Mouse (Mus musculus) kidney, postnatal 14 days (tissue): ENCODE data around the gene Arhgap10.
A peak's percentile ranks its signal among the peaks of the same experiment; 100 is the strongest.

ENCODE experiments used
- DNase-seq: peaks from one replicate; pipeline ENCODE4 v3.0.0; 2022; ENCODE audit warnings: mixed read lengths

Arhgap10 gene

DNA sequence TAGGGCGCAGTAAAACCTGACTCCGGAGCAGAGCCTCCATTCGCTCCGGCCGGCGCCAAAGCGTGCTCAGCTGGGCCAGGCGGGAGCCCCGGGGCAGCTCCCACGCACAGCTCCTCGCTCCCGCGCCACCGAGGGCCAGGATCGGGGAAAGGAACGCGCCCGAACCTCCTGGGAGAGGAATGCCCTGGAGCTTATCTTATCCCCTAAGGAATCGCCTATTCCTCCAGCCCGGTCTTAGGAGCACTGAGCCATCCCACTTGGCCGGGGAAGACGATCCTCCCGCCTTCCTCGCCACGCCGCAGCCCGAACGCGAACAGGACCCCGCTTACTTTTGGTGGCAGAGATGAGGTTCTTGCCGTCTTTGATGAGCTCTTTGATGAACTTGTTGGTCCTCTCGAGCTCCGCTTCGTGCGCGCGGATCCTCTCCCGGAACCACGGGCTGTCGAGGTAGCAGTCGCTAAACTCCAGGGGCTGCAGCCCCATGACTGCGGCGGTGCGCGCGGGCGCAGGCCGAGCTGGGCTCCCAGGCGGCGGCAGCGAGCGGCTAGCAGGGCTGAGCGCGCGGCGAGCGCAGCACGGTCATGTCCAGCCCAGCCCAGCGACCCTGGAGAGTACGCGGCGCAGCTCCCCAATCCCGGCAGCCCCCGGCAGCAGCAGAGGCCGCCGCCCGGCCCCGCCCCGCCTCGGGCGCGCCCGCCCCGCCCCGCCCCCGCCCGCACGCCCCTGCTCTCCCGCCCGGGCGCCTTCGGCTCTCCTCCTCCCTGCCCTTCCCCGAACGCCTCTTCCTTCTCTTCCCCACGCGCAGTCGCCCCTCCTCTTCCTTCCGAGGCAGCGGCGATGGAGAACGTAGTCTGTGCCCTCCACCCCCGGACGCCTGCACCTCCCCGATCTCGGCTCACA, at the start of gene Arhgap10:
Gene Arhgap10, minus strand, starts transcription at position 653 of the 900 bp plus-strand sequence.
- peak; percentile 93 for DNase-seq

DNA sequence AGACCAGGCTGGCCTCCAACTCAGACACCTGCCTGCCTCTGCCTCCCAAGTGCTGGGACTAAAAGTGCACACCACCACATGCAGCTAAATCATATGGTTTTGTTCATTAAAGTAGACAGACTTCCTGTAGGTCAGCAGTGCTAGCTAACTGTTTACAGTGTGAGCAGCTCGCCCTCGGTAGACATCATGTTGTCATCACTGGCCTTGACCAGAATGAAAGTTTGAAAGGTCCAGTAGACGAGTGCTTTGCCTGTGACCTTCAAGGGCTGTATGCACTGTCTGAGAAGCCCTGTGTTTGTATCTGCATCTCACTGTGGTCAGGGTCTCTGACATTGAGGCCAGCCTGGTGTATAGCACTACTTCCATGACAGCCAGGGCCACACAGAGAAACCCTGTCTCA, 43.7 kb upstream of the Arhgap10 start:
- DNase-seq, result no peak

DNA sequence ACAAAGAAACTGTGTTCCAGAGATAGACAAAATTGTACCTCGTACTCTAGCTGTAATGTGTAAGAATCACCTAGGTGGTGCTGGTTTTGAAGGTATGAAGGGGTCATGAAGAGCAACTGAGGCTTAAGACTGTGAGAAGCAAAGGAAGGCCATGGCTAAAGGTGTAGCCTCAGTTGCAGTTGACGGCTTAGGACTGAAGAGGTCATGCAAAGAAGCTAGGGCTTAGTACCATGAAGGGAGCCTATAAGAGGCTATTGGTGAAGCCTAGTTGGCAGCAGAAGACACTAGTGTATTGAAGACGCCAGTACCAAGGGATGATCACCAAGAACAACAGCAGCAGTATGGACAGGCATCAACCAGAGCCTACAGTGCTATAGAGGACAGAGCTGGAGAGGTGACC, 34.7 kb upstream of the Arhgap10 start:
- DNase-seq, result no peak

- peak; percentile 59 for DNase-seq
Observed at GRCm38 (mm10) chr8:77549881-77550580, 32.3 kb upstream of the Arhgap10 start.

DNA sequence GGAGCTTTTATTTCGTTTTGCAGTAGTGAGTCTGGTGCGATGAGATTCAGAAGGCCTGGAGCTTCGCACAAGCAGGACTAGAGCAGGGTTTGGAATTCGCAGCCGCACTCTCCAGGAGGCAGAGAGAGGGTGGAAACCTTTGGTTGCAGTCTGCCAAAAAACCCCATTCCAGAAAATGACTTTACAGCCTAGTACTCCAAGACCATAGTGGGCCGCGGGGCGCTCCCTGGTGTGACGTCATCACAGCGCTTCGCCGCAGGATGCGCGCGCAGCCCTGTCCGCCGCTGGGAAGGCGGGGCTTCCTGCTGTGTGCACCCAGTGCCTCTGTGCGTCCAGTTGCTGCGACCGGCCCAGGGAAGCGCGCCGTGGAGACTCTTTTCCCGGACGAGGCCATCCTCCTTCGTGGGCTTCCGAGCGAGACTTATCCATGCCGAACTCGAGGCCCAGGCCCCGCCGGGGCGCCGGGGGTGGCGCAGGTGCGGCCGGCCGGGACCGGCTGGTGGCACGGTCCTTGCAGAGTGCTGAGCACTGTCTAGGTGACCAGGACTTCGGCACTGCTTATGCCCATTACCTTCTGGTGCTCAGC, 31.5 kb upstream of the Arhgap10 start, which contains the start of gene Prmt9:
Gene Prmt9, plus strand, starts transcription at position 277 of the 586 bp plus-strand sequence.
- DNase-seq, result peak; percentile 96

- no peak for DNase-seq
Observed at GRCm38 (mm10) chr8:77545616-77546015, 27.9 kb upstream of the Arhgap10 start.

DNA sequence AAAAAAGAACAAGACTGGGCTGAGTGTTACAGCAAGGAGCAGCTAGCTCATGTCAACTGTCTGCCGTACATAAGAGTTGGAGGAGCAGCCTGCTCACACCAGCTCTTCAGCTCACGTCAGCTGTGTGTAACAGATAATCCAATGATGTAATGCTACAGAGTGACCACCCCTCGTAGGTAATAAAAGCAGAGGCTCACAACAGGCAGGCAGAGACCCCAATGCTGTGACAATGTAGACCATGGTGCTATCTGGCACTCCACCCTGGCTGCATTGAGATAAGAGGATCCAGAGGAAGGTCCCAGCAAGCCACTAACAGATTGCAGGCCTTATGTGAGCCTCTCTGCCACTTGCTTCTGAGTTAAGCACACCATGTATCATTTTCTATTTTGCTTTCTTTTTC, 26.7 kb upstream of the Arhgap10 start:
- no peak for DNase-seq

DNA sequence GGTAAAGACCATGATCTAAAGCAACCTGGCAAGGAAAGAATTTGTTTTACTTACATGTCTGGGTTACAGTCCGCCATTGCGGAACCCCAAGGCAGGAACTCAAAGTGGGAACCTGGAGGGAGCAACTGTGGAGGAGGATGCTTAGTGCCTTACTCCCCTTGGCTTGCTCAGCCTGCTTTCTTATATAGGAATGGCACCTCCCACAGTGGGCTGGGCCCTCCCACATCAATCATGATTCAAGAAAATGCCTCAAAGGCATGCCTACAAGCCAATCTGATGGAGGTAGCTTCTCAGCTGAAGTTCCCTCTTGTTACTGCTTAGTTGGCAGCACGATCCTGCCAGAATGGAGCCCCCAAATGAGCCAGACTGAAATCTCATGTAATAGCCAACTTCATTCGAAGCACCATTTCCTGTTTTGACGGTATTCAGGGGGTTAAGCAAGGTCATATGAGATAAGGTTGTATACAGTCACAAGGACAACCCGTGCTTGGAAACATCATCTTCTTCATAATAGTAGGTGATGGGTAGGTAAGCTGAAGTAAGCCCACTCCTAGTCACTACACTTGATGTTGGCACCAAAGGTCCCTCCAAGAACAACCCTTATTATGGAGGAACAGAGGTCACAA, 25.5 kb upstream of the Arhgap10 start:
- no peak for DNase-seq

GRCm38 (mm10) chr8:77538256-77538655, 20.5 kb upstream of the Arhgap10 start:
- DNase-seq, result no peak

GRCm38 (mm10) chr8:77536821-77537220, 19.1 kb upstream of the Arhgap10 start:
- no peak for DNase-seq

DNA sequence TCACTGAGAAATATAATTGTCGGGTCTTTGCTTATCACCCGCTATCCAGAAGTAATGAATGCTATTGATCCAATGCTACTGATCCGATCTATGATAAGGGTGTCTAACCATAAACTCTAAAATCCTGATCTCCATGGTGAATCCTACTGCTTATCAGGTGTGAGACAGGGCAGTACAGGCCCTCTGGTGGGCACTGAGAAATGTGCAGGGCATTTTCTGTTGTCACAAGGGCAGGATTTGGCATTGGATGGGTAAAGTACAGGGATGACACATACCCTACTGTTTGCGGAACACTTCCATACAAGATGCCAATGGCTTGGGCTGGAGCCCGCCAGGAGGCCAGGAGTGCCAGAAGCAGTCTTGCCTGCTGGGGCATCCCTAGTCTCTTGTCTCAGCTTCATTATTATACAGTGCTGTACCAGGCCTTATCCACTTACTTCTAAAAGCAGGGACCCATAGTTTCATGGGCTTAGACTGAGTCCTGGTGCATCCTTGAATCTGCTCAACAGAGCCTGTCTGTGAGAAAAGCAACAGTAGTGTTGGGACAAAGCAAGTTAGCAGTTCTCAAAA, 17.4 kb upstream of the Arhgap10 start:
- DNase-seq, result peak; percentile 68

GRCm38 (mm10) chr8:77534358-77534992, 16.7 kb upstream of the Arhgap10 start:
- DNase-seq, result no peak

DNA sequence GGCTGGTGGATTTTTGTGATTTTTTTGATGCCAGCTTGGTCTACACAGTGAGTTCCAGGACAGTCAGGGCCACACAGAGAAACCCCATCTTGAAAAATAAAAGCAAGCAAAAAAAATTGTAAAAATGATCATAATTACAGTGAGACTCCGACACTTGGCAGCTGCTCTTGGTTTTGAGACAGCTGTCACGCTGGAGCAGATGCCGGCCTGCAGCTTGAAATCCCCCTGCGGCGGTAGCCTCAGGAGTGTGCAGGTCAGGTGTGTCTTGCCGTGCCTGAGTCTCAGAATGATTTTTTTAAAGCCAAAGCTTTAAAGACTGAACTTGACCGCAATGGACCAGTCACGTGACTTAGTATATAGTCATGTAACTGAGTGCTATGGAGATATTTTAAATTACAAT, 8.4 kb upstream of the Arhgap10 start:
- DNase-seq, result no peak

DNA sequence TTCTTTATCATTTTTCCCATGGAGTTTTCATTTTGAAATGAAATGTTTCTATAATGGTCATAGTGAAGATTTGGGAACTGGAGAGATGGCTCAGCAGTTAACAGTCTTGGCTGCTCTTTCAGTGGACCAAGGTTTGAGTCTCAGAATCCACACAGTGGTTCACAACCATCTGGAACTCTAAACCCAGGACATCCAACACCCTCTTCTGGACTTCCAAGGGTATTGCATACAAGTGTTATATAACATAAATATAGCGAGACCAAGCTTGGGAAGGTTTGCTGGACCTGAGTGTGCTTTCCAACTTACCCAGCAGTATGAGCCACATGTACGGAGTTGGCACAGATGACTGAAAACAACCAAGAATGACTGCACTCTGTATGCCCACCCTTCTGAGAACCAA, 7.2 kb upstream of the Arhgap10 start:
- DNase-seq, result no peak

DNA sequence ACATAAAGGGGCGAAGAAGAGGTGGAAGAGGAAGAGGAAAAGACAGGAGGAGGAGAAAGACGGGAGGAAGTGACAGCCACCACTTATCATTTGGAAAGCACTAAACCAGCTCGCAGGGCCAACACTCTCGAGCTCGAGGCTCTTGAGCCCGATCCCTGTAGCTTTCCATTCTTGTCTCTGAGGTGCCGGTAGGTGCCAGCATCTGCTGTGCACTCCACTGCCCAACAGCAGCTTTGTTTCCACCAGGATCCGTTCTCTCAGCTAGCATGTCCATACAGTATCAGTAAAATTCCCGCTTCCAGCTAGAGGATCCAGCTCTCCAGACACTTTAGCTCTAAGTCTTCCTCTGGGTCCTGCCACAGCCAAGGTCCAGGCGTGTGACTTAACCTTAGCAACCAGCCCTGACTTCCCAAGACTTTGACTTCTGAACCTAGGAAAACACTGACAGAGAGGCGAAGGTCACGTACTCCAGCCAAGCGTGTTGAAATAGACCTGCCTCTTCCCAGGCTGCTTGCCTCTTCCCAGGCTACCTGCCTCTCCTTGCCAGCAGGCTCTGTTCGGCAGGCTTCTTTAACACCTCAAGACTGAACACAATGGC, 6.4 kb upstream of the Arhgap10 start:
- peak; percentile 79 for DNase-seq

DNA sequence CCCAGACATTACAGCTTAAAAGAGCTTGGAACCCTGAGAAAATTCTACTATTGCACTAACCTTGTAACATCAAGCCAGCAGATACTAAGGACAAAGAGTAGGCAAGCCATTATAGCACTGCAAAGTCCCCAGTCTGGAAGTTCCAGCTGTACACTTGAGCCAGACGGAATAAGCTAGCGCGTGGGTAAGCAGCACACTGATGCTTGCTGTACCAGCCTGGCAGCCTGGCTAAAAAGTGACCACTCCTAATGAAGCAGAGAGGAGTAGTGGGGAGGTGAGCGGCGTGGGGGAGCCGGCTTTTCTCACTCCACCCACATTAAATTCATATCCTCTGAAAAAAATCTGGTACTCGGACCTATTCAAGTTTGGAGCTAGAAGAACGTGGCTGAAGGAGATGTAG, 5.2 kb upstream of the Arhgap10 start:
- no peak for DNase-seq

GRCm38 (mm10) chr8:77521028-77521785, 3.5 kb upstream of the Arhgap10 start:
- no peak for DNase-seq

DNA sequence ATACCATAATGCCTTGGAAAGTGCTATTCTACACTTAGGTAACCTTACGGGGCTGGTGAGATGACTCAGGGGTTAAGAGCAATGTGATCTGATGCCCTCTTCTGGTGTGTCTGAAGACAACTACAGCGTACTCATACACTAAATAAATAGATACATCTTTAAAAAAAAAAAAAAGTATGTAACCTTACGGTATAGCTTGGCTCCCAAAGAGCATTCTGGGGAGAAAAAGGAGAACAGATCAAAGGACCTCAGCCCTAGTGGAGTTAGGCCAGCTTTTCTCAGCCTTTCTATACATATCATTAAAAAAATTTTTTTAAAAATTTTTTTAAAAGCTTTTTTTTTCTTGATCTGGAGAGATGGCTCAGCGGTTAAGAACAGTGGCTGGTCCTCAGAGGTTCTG, 2.8 kb upstream of the Arhgap10 start:
- DNase-seq, result no peak

DNA sequence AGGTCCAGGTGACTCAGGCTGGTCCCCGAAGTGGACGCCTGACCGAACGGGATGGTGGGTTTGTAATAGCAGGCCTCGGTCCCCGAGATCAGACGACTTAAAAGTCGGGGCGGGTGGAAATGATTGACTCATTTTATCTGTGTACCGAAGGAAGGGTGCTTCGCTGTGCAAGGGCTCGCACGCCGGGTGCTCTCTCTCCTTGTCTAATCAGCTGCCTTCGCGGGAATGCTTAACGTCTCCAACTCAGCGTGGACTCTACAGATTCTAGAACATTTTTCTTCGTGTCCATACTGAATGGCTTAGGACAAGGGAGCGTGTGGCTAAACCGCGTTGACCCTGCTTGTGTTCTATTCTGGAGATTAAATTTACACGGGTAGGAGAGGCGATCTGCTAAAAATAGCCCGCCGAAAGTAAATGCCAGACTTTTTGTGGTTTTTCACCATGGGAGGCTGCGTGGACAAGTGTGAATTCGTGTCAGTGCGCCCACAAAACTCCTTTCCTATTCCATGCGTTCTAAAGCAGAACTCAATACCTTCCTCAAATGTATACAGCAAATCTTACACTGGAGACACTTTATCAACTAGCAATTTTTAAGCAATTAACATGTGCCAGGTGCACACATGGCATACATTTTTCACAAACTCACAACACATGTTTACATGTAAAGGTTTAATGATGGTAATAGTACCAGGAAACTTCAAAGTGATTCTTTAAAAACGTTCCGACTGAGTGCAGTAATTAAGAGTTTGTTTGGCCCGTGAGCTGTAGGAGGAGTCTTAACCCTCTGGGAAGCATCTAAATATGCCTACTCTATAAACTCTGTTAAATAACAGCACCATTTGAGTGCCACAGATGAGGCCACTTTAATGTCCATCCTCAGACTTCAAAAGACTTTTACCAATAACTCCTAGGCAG, 705 bp upstream of the Arhgap10 start:
- DNase-seq, result no peak

DNA sequence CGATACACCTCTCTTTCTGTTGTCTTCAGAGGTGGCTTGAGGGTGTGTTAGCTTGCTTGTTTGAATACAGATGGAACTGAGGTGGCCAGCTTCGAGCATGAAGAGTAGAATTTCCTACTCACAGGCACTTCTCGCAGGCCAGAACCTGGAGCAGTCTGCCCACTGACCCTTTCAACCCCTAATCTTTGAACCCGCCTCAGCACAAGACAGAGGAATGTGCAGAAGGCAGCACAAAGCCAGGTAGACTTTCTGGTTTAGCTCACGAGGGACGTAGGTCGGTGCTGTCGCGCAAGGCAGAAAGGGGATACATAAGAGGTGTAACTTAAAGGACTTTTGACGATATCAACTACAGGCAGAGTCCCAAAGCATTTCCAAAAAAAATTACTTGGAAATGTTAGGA, 908 bp downstream of the Arhgap10 start:
- peak; percentile 79 for DNase-seq
